Mouse (Mus musculus) forebrain, embryonic 15.5 days (tissue): ENCODE data around the gene Olfr676. TPM values are rescaled to one million over a fixed set of nuclear protein-coding genes. Genes with fewer than 3 reads are reported as not detected.
"Not testable (repeated sequence)": the region's sequence is repeated elsewhere in the genome, so short reads cannot be mapped to it uniquely, and the experiment has no call there.

Experiments used
- ATAC-seq: fragments of 200-750 bp; cut with Nextera tagmentation; replicated peaks from 2 replicates; pipeline ENCODE4 v1.8.0; 2017; ENCODE audit warnings: mild to moderate bottlenecking, moderate TSS enrichment, moderate library complexity
- H3K27ac ChIP-seq: fragments of 300-500 bp; sonication (generic); replicated peaks from 2 replicates; pipeline ENCODE4 v1.5.1; 2015; ENCODE audit warnings: mild to moderate bottlenecking, inconsistent platforms
- H3K27me3 ChIP-seq: fragments of 300-500 bp; sonication (generic); 2 replicates; pipeline ENCODE4 v1.6.1; 2015; ENCODE audit warnings: inconsistent platforms
- H3K36me3 ChIP-seq: fragments of 300-500 bp; sonication (generic); 2 replicates; pipeline ENCODE4 v1.6.1; 2015; ENCODE audit warnings: mild to moderate bottlenecking, inconsistent platforms
- H3K4me1 ChIP-seq: fragments of 300-500 bp; sonication (generic); 2 replicates; pipeline ENCODE4 v1.6.1; 2015; ENCODE audit warnings: inconsistent platforms
- H3K4me2 ChIP-seq: fragments of 300-500 bp; sonication (generic); replicated peaks from 2 replicates; pipeline ENCODE4 v1.6.1; 2015; ENCODE audit warnings: mild to moderate bottlenecking, inconsistent platforms
- H3K4me3 ChIP-seq: fragments of 300-500 bp; sonication (generic); 2 replicates; pipeline ENCODE4 v1.5.1; 2015; ENCODE audit warnings: mild to moderate bottlenecking, inconsistent platforms
- H3K9ac ChIP-seq: fragments of 300-500 bp; sonication (generic); replicated peaks from 2 replicates; pipeline ENCODE4 v1.6.1; 2015; ENCODE audit warnings: mild to moderate bottlenecking, inconsistent platforms
- H3K9me3 ChIP-seq: fragments of 300-500 bp; sonication (generic); 2 replicates; pipeline ENCODE4 v1.6.1; 2016; ENCODE audit warnings: inconsistent platforms
- WGBS: fragments of 180-500 bp; shearing (Covaris S2); methylation state at CpG from one replicate; pipeline ENCODE4 v1.1.7; 2015; ENCODE audit warnings: mixed read lengths; 5-methylcytosine and 5-hydroxymethylcytosine counted together
- polyA plus RNA-seq: library from polyadenylated mRNA; unstranded; fragments of >200 nt; fragmentation: Nextera tagmentation; extraction: Ambion mirVana; gene quantifications from 2 replicates; pipeline ENCODE4 v1.2.1, GENCODE M21; 2015

Gene Olfr676
- polyA plus RNA-seq, result not detected in 2 replicates

DNA sequence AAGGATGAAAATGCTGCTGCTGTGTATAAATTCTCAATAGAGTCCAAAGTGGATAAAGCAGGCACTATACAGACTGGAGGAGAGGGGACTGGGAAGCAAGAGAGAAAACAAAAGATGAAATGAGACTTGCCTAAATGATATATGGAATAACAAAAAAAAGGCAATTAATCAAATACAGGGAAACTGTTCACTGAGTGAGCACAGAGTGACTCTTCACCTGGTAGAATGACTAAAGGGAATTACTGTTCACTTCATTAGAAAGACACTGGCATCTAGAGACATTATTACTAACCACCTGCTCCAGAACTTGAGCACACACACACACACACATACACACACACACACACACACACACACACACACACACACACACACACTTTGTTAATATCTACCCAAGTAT, at the start of gene Olfr676:
Gene Olfr676 (plus strand): TSS at position 301 of the 400 bp plus-strand sequence.
- Histone ChIP-seq H3K9me3 (no peaks in the 10 kb centered on the region), H3K4me2 (no peak within 1 kb of the TSS), H3K4me3 (no peak within 1 kb of the TSS), H3K27me3 (no peaks in the 10 kb centered on the region), H3K36me3 (no peaks in the 10 kb centered on the region), H3K4me1 (no peaks in the 10 kb centered on the region), H3K27ac (no peak within 1 kb of the TSS), H3K9ac (no peak within 1 kb of the TSS)
- no peak for ATAC-seq

DNA sequence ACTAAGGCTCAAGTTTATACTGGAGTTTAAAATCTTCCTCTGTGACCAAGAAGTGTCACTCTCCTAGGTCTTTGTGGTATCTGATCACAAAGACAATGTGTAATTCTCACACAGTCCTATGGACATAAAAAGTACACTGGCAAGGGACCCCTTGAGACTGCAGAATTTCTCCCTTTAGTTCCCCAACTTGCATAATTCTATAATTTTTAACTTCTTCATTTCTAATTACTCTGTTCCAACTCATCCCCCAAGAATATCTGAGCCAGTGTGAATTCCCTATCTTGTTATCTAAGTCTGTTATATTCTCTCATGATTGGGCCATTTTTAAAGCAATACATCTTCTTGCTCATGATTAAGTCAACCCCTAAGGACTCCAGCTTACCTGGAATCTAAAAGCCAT, 30.6 kb upstream of the Olfr676 start, which contains the start of gene Olfr672:
Gene Olfr672 (minus strand): TSS at position 101 of the 400 bp plus-strand sequence.
- H3K27me3 ChIP-seq, result no peaks in the 10 kb centered on the region
- H3K4me1 ChIP-seq, result no peaks in the 10 kb centered on the region
- H3K4me2 ChIP-seq, result no peak within 1 kb of the TSS
- no peaks in the 10 kb centered on the region for H3K9me3 ChIP-seq
- H3K27ac ChIP-seq, result no peak within 1 kb of the TSS
- no peak within 1 kb of the TSS for H3K9ac ChIP-seq
- no peak for ATAC-seq
- no peaks in the 10 kb centered on the region for H3K36me3 ChIP-seq
- no peak within 1 kb of the TSS for H3K4me3 ChIP-seq

DNA sequence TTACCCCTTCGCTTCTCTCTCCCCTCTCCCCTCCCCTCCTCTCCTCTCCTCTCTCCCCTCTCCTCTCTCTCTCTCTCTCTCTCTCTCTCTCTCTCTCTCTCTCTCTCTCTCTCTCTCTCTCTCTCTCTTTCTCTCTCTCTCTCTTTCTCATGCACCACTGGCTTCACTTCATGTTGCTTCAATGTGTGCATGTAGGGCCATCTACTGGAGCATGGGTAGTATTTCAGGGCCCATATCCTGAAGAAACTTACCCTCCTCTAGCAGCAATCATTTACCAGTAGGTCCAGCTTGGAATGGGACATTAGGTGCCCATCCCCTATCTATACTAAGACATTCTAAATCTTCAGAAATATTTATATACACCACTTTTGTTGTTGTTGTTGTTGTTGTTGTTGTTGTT, 10.0 kb upstream of the Olfr676 start:
- no peak overlapping the region for H3K4me2 ChIP-seq
- no peaks in the 10 kb centered on the region for H3K27me3 ChIP-seq
- no peaks in the 10 kb centered on the region for H3K9me3 ChIP-seq
- ATAC-seq, result no peak
- no peak overlapping the region for H3K9ac ChIP-seq
- WGBS, result 94% methylated on average over 1 of the region's 1 CpGs
- H3K36me3 ChIP-seq, result no peaks in the 10 kb centered on the region
- no peaks in the 10 kb centered on the region for H3K4me1 ChIP-seq
- no peak overlapping the region for H3K4me3 ChIP-seq
- H3K27ac ChIP-seq, result no peak overlapping the region

DNA sequence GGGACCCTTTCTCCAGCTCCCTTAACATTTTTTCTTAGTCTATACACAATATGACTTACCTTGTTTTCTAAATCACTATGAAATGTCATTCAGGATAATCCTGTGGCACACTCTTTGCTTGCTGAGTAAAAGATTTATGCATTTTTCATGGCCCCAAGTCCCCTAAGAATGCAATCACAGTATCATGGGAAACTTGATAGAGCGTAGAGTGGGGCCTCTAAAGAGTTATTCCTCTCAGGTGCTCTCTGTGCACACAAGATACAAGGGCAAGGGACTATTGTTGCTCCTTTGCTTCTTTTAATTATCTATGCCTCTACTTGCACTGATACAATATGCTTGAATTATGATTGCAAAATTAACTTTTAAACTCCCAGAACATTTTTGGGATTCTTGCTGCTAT, 4.1 kb upstream of the Olfr676 start, which contains the start of gene Olfr675:
Gene Olfr675 (minus strand): TSS at position 101 of the 400 bp plus-strand sequence.
- H3K9me3 ChIP-seq, result no peaks in the 10 kb centered on the region
- no peaks in the 10 kb centered on the region for H3K27me3 ChIP-seq
- H3K36me3 ChIP-seq, result no peaks in the 10 kb centered on the region
- no peak within 1 kb of the TSS for H3K27ac ChIP-seq
- WGBS, result 87% methylated on average over 1 of the region's 1 CpGs
- H3K4me2 ChIP-seq, result no peak within 1 kb of the TSS
- H3K4me3 ChIP-seq, result no peak within 1 kb of the TSS
- ATAC-seq, result no peak
- no peak within 1 kb of the TSS for H3K9ac ChIP-seq
- no peaks in the 10 kb centered on the region for H3K4me1 ChIP-seq

DNA sequence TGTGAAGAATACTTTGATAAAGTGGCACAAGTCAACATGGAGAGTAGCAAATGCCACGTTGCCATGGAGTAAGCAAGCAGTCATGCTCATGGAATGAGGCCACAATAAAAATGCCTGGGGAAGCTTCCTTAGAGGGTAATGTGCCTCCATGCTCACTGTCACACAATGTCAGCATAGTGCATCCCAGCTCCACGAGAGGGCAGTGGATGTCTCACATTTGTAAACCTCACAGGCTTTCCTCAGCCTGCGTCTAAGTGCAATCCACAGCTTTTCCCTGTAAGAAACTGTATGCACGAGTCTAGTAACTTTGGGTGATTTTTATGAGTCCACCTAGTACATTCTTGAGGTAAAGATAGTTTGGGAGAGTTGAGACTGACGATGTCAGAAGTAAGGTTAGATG, 1.3 kb downstream of the Olfr676 start:
- H3K27me3 ChIP-seq, H3K9ac ChIP-seq, H3K9me3 ChIP-seq, H3K4me1 ChIP-seq, H3K36me3 ChIP-seq, ATAC-seq, H3K27ac ChIP-seq, H3K4me2 ChIP-seq, H3K4me3 ChIP-seq: not testable (repeated sequence)
- 60% methylated on average over 5 of the region's 5 CpGs for WGBS

DNA sequence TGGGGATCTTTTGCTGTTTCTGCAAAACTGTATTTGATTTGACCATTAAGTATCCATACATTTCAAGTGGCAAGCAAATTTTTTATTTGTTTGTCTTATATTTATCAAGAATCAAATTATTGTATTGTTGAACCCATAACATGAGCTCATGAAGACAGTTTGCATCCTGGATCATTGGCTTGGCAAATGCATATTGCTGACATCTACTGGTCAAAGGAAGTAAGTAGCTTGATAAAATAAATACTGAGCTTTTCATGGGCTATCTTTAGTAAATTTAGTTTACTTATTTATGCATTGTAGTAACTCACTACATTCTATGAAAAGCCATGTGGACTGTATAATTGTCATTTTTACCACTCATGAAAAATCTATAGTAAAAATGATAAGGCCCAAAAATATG, 26.5 kb downstream of the Olfr676 start:
- no peaks in the 10 kb centered on the region for H3K27me3 ChIP-seq
- no peak overlapping the region for H3K4me2 ChIP-seq
- H3K36me3 ChIP-seq, result no peaks in the 10 kb centered on the region
- no peak overlapping the region for H3K9ac ChIP-seq
- no peak overlapping the region for H3K27ac ChIP-seq
- no peak for ATAC-seq
- no peak overlapping the region for H3K4me3 ChIP-seq
- H3K9me3 ChIP-seq, result no peaks in the 10 kb centered on the region
- no peaks in the 10 kb centered on the region for H3K4me1 ChIP-seq

DNA sequence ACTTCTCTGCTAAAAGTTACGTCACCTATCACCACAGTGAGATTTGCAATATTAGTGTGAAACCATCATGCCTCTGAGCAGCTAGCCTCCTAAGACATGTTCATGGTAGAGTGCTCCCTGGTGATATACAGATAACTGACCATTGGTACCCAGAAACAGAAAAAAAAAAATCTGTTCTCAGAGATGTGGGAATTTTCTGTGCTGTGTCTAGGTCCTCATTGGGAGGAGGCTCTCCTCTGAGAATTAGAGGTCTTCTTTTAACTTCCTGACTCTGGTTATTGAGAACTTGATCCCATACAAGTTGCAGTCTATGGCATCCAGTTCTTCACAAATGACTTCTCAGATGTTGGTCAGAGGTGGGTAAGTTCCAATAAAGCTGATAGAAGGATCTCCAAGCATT, 31.7 kb downstream of the Olfr676 start, which contains the start of gene Olfr678:
Gene Olfr678 (plus strand): TSS at position 301 of the 400 bp plus-strand sequence.
- Histone ChIP-seq H3K9ac (no peak within 1 kb of the TSS), H3K4me2 (no peak within 1 kb of the TSS), H3K36me3 (no peaks in the 10 kb centered on the region), H3K4me1 (no peaks in the 10 kb centered on the region), H3K4me3 (no peak within 1 kb of the TSS), H3K9me3 (no peaks in the 10 kb centered on the region), H3K27me3 (no peaks in the 10 kb centered on the region), H3K27ac (no peak within 1 kb of the TSS)
- ATAC-seq, result no peak
- 91% methylated on average over 1 of the region's 1 CpGs for WGBS

DNA sequence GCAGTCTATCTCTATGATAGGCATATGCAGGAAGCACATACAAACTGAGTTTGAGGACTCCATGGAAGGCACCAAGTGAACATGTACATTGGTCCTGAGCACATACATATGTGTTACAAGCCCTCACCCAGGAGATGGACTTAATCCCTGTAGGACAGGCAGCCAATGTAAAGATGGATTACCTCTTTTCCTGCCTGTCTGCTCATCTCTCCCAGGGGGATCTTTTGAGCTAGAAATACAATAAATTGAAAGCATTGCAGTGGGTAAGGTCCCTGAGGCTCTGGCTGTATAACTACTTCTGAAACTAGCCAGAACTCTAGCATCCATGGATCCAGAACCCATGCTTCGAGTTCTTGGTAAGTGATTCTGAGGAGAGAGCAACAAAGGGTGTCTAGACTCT, 48.4 kb downstream of the Olfr676 start, which contains the start of gene Olfr679:
Gene Olfr679 (plus strand): TSS at position 301 of the 400 bp plus-strand sequence.
- no peaks in the 10 kb centered on the region for H3K4me1 ChIP-seq
- no peak for ATAC-seq
- H3K9ac ChIP-seq, result no peak within 1 kb of the TSS
- H3K4me2 ChIP-seq, result no peak within 1 kb of the TSS
- no peaks in the 10 kb centered on the region for H3K9me3 ChIP-seq
- no peaks in the 10 kb centered on the region for H3K27me3 ChIP-seq
- no peaks in the 10 kb centered on the region for H3K36me3 ChIP-seq
- H3K27ac ChIP-seq, result no peak within 1 kb of the TSS
- no peak within 1 kb of the TSS for H3K4me3 ChIP-seq
- WGBS, result 65% methylated on average over 1 of the region's 1 CpGs

Other genes starting within 250 kb of the Olfr676 start
- gene Usp17lb, start 190.1 kb upstream of the Olfr676 start, polyA plus RNA-seq, result not detected in 2 replicates
- gene Usp17la, start 175.7 kb upstream of the Olfr676 start, polyA plus RNA-seq, result not detected in 2 replicates
- gene Olfr665, start 154.7 kb upstream of the Olfr676 start, polyA plus RNA-seq, result not detected in 2 replicates
- gene Olfr666, start 136.7 kb upstream of the Olfr676 start, polyA plus RNA-seq, result not detected in 2 replicates
- not detected in 2 replicates for gene Olfr667, start 111.2 kb upstream of the Olfr676 start, polyA plus RNA-seq
- gene Olfr668, start 104.6 kb upstream of the Olfr676 start, polyA plus RNA-seq, result not detected in 2 replicates
- not detected in 2 replicates for gene Olfr669, start 98.5 kb upstream of the Olfr676 start, polyA plus RNA-seq
- not detected in 2 replicates for gene Olfr670, start 70.1 kb upstream of the Olfr676 start, polyA plus RNA-seq
- not detected in 2 replicates for gene Olfr671, start 53.6 kb upstream of the Olfr676 start, polyA plus RNA-seq
- not detected in 2 replicates for gene Olfr672, start 30.7 kb upstream of the Olfr676 start, polyA plus RNA-seq
- not detected in 2 replicates for gene Olfr675, start 4.2 kb upstream of the Olfr676 start, polyA plus RNA-seq
- gene Olfr677, start 18.7 kb downstream of the Olfr676 start, polyA plus RNA-seq, result not detected in 2 replicates
- gene Olfr678, start 31.8 kb downstream of the Olfr676 start, polyA plus RNA-seq, result not detected in 2 replicates
- gene Olfr679, start 48.5 kb downstream of the Olfr676 start, polyA plus RNA-seq, result not detected in 2 replicates
- not detected in 2 replicates for gene Olfr680-ps1, start 60.1 kb downstream of the Olfr676 start, polyA plus RNA-seq
- gene Olfr681, start 84.1 kb downstream of the Olfr676 start, polyA plus RNA-seq, result not detected in 2 replicates
- not detected in 2 replicates for gene Olfr683, start 114.3 kb downstream of the Olfr676 start, polyA plus RNA-seq
- gene Olfr684, start 131.0 kb downstream of the Olfr676 start, polyA plus RNA-seq, result not detected in 2 replicates
- not detected in 2 replicates for gene Olfr685, start 153.3 kb downstream of the Olfr676 start, polyA plus RNA-seq
- not detected in 2 replicates for gene Olfr686, start 174.8 kb downstream of the Olfr676 start, polyA plus RNA-seq